Mouse (Mus musculus): Measurements from ENCODE around the gene Celf5. TPM values are rescaled to one million over a fixed set of nuclear protein-coding genes. Genes with fewer than 3 reads are reported as not detected.

Celf5 gene
- polyA plus RNA-seq, 1 experiment from 2014 or later, result 0.10 TPM

- Histone ChIP-seq H3K36me3 (peaks cover 9% of the 10 kb centered on the region; the same call in 1 of the 2 replicates), H3K4me1 (peaks cover 84% of the 10 kb centered on the region), H3K27me3 (ENCODE audit: insufficient read depth, poor library complexity, severe bottlenecking) (peaks cover 41% of the 10 kb centered on the region), H3K27ac (peak overlapping the region; percentile 86), H3K4me3 (peak overlapping the region; percentile 61), H3K9me3 (no peaks in the 10 kb centered on the region)
- DNase-seq (ENCODE audit: low spot score), result peak; percentile 89
- 2% methylated on average over 23 of the region's 26 CpGs for WGBS
Measured at GRCm38 (mm10) chr10:81416581-81417226, 65.8 kb downstream of the Celf5 start.

GRCm38 (mm10) chr10:81415549-81416310 lies 66.8 kb downstream of the Celf5 start:
- DNase-seq (ENCODE audit: low spot score), result no peak
- 63% methylated on average over 17 of the region's 17 CpGs for WGBS
- Histone ChIP-seq H3K27me3 (ENCODE audit: insufficient read depth, poor library complexity, severe bottlenecking) (peaks cover 31% of the 10 kb centered on the region), H3K4me1 (peaks cover 94% of the 10 kb centered on the region), H3K36me3 (peaks cover 9% of the 10 kb centered on the region; the same call in 1 of the 2 replicates), H3K4me3 (no peak overlapping the region), H3K9me3 (no peaks in the 10 kb centered on the region), H3K27ac (peak overlapping the region; percentile 86; the same call in 1 of the 2 replicates)

- peaks cover 25% of the 10 kb centered on the region for H3K27me3 ChIP-seq (ENCODE audit: insufficient read depth, poor library complexity, severe bottlenecking)
- H3K27ac ChIP-seq, result peak overlapping the region; percentile 86
- H3K4me1 ChIP-seq, result peaks cover 96% of the 10 kb centered on the region
- no peaks in the 10 kb centered on the region for H3K9me3 ChIP-seq
- peaks cover 6% of the 10 kb centered on the region; the same call in 1 of the 2 replicates for H3K36me3 ChIP-seq
- no peak for DNase-seq (ENCODE audit: low spot score)
- no peak overlapping the region for H3K4me3 ChIP-seq
- 76% methylated on average over 5 of the region's 5 CpGs for WGBS
Measured at GRCm38 (mm10) chr10:81415146-81415545, 67.4 kb downstream of the Celf5 start.

- H3K4me3 ChIP-seq, result no peak overlapping the region
- peak overlapping the region; percentile 86 for H3K27ac ChIP-seq
- peaks cover 21% of the 10 kb centered on the region for H3K27me3 ChIP-seq (ENCODE audit: insufficient read depth, poor library complexity, severe bottlenecking)
- H3K36me3 ChIP-seq, result peaks cover 1% of the 10 kb centered on the region; the same call in 1 of the 2 replicates
- no peaks in the 10 kb centered on the region for H3K9me3 ChIP-seq
- no peak for DNase-seq (ENCODE audit: low spot score)
- peaks cover 97% of the 10 kb centered on the region for H3K4me1 ChIP-seq
Measured at GRCm38 (mm10) chr10:81414682-81415081, 67.8 kb downstream of the Celf5 start.

GRCm38 (mm10) chr10:81413310-81414261 lies 68.9 kb downstream of the Celf5 start:
- Histone ChIP-seq H3K27ac (peak overlapping the region; percentile 86), H3K4me3 (peak overlapping the region; percentile 39), H3K4me1 (peaks cover 100% of the 10 kb centered on the region), H3K27me3 (ENCODE audit: insufficient read depth, poor library complexity, severe bottlenecking) (peaks cover 17% of the 10 kb centered on the region), H3K36me3 (no peaks in the 10 kb centered on the region), H3K9me3 (no peaks in the 10 kb centered on the region)
- DNase-seq (ENCODE audit: low spot score), result no peak
- 28% methylated on average over 26 of the region's 26 CpGs for WGBS

- DNase-seq (ENCODE audit: low spot score), result no peak
- WGBS, result 73% methylated on average over 16 of the region's 16 CpGs
- H3K9me3 ChIP-seq, result no peaks in the 10 kb centered on the region
- H3K27ac ChIP-seq, result peak overlapping the region; percentile 86
- H3K4me3 ChIP-seq, result 0 out of 2 replicates have a peak overlapping the region, but pooled peaks have one; percentile 35
- H3K36me3 ChIP-seq, result no peaks in the 10 kb centered on the region
- peaks cover 100% of the 10 kb centered on the region for H3K4me1 ChIP-seq
- peaks cover 19% of the 10 kb centered on the region for H3K27me3 ChIP-seq (ENCODE audit: insufficient read depth, poor library complexity, severe bottlenecking)
Measured at GRCm38 (mm10) chr10:81412586-81413309, 69.8 kb downstream of the Celf5 start.

GRCm38 (mm10) chr10:81411471-81412400 lies 70.8 kb downstream of the Celf5 start:
- DNase-seq (ENCODE audit: low spot score), result no peak
- Histone ChIP-seq H3K4me1 (peaks cover 100% of the 10 kb centered on the region), H3K36me3 (peaks cover 4% of the 10 kb centered on the region; the same call in 1 of the 2 replicates), H3K9me3 (no peaks in the 10 kb centered on the region), H3K27me3 (ENCODE audit: insufficient read depth, poor library complexity, severe bottlenecking) (peaks cover 21% of the 10 kb centered on the region), H3K4me3 (peak overlapping the region; percentile 35), H3K27ac (peak overlapping the region; percentile 86)
- WGBS, result 60% methylated on average over 18 of the region's 18 CpGs

GRCm38 (mm10) chr10:81410981-81411380 lies 71.5 kb downstream of the Celf5 start:
- peaks cover 6% of the 10 kb centered on the region for H3K36me3 ChIP-seq
- H3K4me3 ChIP-seq, result no peak overlapping the region
- H3K27ac ChIP-seq, result peak overlapping the region; percentile 86
- no peaks in the 10 kb centered on the region for H3K9me3 ChIP-seq
- no peak for DNase-seq (ENCODE audit: low spot score)
- peaks cover 28% of the 10 kb centered on the region for H3K27me3 ChIP-seq (ENCODE audit: insufficient read depth, poor library complexity, severe bottlenecking)
- WGBS, result 70% methylated on average over 9 of the region's 9 CpGs
- peaks cover 100% of the 10 kb centered on the region for H3K4me1 ChIP-seq

GRCm38 (mm10) chr10:81410350-81410749 lies 72.2 kb downstream of the Celf5 start:
- Histone ChIP-seq H3K27me3 (ENCODE audit: insufficient read depth, poor library complexity, severe bottlenecking) (peaks cover 35% of the 10 kb centered on the region), H3K4me3 (no peak overlapping the region)
- 58% methylated on average over 4 of the region's 4 CpGs for WGBS

GRCm38 (mm10) chr10:81409330-81409729 lies 73.2 kb downstream of the Celf5 start:
- H3K27ac ChIP-seq, result peak overlapping the region; percentile 86
- no peak for DNase-seq (ENCODE audit: low spot score)
- peak overlapping the region; percentile 54 for H3K4me3 ChIP-seq
- H3K36me3 ChIP-seq, result peaks cover 20% of the 10 kb centered on the region
- WGBS, result 21% methylated on average over 8 of the region's 8 CpGs
- H3K27me3 ChIP-seq (ENCODE audit: insufficient read depth, poor library complexity, severe bottlenecking), result peaks cover 45% of the 10 kb centered on the region
- H3K9me3 ChIP-seq, result no peaks in the 10 kb centered on the region
- peaks cover 93% of the 10 kb centered on the region for H3K4me1 ChIP-seq

More at GRCm38 (mm10) chr10:81410350-81410749, 72.2 kb downstream of the Celf5 start:
- H3K9me3 ChIP-seq, result no peaks in the 10 kb centered on the region
- peaks cover 12% of the 10 kb centered on the region for H3K36me3 ChIP-seq
- peak overlapping the region; percentile 86 for H3K27ac ChIP-seq
- H3K4me1 ChIP-seq, result peaks cover 96% of the 10 kb centered on the region
- DNase-seq (ENCODE audit: low spot score), result no peak

All from heart, embryonic 10.5 days (tissue).